In genomic region chr5:100091602-100092001, GRCm38 (mm10) we compare ENCODE assay signal across 10 mouse cellular contexts. TPM values are rescaled to one million over a fixed set of nuclear protein-coding genes. Genes with fewer than 3 reads are reported as not detected.
DNase-seq lines count a peak whose midpoint lies in the region; ATAC-seq and TF ChIP-seq lines count a peak whose summit lies in the region.
"Had no signal": no experiment of that assay in that cellular context is flagged by ENCODE, and none has a peak within 500 bp of the region (broad histone marks: within the 10 kb centered on the region; RNA-seq: fewer than 3 reads in every experiment).

No protein-coding gene starts in this region.

- no peak overlapping the region for H3K27ac ChIP-seq in testis, adult 2 months (ENCODE audit: control insufficient read depth, insufficient read depth, low read depth, low read length)
- H3K27ac ChIP-seq in hindbrain, postnatal 0 days: peak overlapping the region; percentile 46

- TF ChIP-seq POLR2A in testis, adult 2 months (IDR thresholded peaks at IDR 0.05; ENCODE audit: control insufficient read depth, low read depth, low read length): no peak

- peaks cover 2% of the 10 kb centered on the region for H3K4me1 ChIP-seq in testis, adult 2 months (ENCODE audit: control insufficient read depth, insufficient read depth, low read length)
- H3K4me1 ChIP-seq in hindbrain, postnatal 0 days (ENCODE audit: insufficient read depth, low read length): peaks cover 16% of the 10 kb centered on the region; the same call in 1 of the 2 replicates

- 0 out of 2 replicates have a peak, but pooled peaks have one; percentile 9 for ATAC-seq in frontal cortex, adult (ENCODE audit: low TSS enrichment)
- peak; percentile 73 for ATAC-seq in hindbrain, postnatal 0 days

- no peaks in the 10 kb centered on the region for H3K27me3 ChIP-seq in testis, adult 2 months (ENCODE audit: control insufficient read depth, insufficient read depth, low read length)
- H3K27me3 ChIP-seq in hindbrain, postnatal 0 days (ENCODE audit: insufficient read depth, low read length): no peaks in the 10 kb centered on the region

- TF ChIP-seq CTCF in testis, adult 2 months (IDR thresholded peaks at IDR 0.05; ENCODE audit: control insufficient read depth, insufficient read depth, insufficient replicate concordance, low read depth, low read length): no peak
- no peak for TF ChIP-seq CTCF in hindbrain, postnatal 0 days (IDR thresholded peaks at IDR 0.05; ENCODE audit: low read depth)

- no peak for DNase-seq in frontal cortex, postnatal 25 days (ENCODE audit: low spot score in 2 of 2)
- no peak for DNase-seq in testis, postnatal 14 days (ENCODE audit: low spot score)
- peak; percentile 65 for DNase-seq in hindbrain, postnatal 0 days (ENCODE audit: low spot score)
- DNase-seq in retina, embryonic 14.5 days (ENCODE audit: low spot score): peak; percentile 68
- DNase-seq in B cell, adult 2 months: no peak
- no peak for DNase-seq in right cerebral cortex, adult 2 months (ENCODE audit: low spot score in 2 of 2)
- DNase-seq: adrenal gland, postnatal 14 days; lung, postnatal 10 days had no signal

- no peak overlapping the region for H3K9ac ChIP-seq in hindbrain, postnatal 0 days (replicated peaks; ENCODE audit: low read length)

- peak overlapping the region; percentile 31 for H3K4me3 ChIP-seq in testis, adult 2 months (ENCODE audit: control insufficient read depth, low read depth, low read length)
- H3K4me3 ChIP-seq in hindbrain, postnatal 0 days (ENCODE audit: low read length): no peak overlapping the region

- peak overlapping the region; percentile 29 for H3K4me2 ChIP-seq in hindbrain, postnatal 0 days (ENCODE audit: low read depth, low read length)

- WGBS in hindbrain, postnatal 0 days: 7% methylated on average over 17 of the region's 17 CpGs

- no peaks in the 10 kb centered on the region for H3K9me3 ChIP-seq in hindbrain, postnatal 0 days (ENCODE audit: low read length)

- no peaks in the 10 kb centered on the region for H3K36me3 ChIP-seq in testis, adult 2 months (ENCODE audit: control insufficient read depth, insufficient read depth, low read length)
- H3K36me3 ChIP-seq in hindbrain, postnatal 0 days (ENCODE audit: insufficient read depth, low read length): no peaks in the 10 kb centered on the region

RNA-seq across cellular contexts. Expression of gene Enoph1, which starts 51.8 kb away (rescaled TPM):
- polyA plus RNA-seq in testis, adult 2 months (2012; rRNA removed): 29.9 and 31.8 TPM in 2 replicates
- 41.6 and 55.6 TPM in 2 replicates for total RNA-seq in hindbrain, postnatal 0 days (2014; rRNA removed)
- 48.6 and 49.0 TPM in 2 replicates for polyA plus RNA-seq in hindbrain, postnatal 0 days (2015; fragmentation: Nextera tagmentation; extraction: Ambion mirVana)

RNA-seq across cellular contexts. Expression of gene Hnrnpdl, which starts 52.1 kb away (rescaled TPM):
- polyA plus RNA-seq in testis, adult 2 months (2012; rRNA removed): 25.7 and 25.9 TPM in 2 replicates
- total RNA-seq in hindbrain, postnatal 0 days (2014; rRNA removed): 107 and 121 TPM in 2 replicates
- polyA plus RNA-seq in hindbrain, postnatal 0 days (2015; fragmentation: Nextera tagmentation; extraction: Ambion mirVana): 184 and 193 TPM in 2 replicates

Comparison
In these comparisons a context has a peak if more than half of its experiments do, and no peak if none do; other contexts are left out.
1. DNase-seq: peak in hindbrain, postnatal 0 days (single experiment) and retina, embryonic 14.5 days (single experiment); none in frontal cortex, postnatal 25 days (0 of 2), testis, postnatal 14 days (single experiment), B cell, adult 2 months (0 of 2) and right cerebral cortex, adult 2 months (0 of 2).